Mouse (Mus musculus): Measurements from ENCODE around the gene Abcc4. TPM values are rescaled to one million over a fixed set of nuclear protein-coding genes. Genes with fewer than 3 reads are reported as not detected.
"Not testable (repeated sequence)": the region's sequence is repeated elsewhere in the genome, so short reads cannot be mapped to it uniquely, and the experiment has no call there.

The Abcc4 gene
- polyA plus RNA-seq, 1 experiment, result 14.0 TPM

DNA sequence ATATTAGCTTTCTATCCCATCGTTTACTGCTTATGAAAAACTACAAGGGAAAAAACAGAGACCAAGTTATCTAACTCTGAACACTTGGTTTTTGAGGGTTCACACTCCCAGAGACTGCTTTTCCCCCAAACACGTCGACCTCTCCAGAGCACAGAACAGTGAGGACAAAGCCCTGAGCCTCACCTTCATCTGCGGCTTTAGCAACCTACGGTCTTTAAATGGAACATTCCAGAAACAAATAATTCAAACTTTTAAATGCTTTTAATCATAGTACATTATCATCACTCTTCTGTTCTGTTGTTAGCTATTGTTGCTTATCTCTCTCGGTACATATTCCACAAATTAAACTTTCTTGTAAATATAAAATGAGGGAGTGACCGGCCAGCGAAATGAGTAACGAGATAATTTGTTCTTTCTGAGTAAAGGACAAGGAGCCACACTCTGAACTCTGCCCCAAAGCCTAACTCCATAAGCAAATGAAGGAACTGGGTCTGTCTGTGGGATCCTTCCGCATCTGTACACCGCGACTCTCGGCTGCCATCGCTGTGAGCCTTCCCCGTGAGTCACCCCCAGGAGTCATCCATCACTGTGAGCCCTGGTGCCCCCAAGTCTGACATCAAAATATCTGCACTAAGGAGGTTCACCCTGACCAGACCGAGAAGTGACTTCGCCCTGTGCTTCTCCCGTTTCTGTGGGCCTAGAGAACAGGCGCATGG is 126.8 kb downstream of the Abcc4 start:
- DNase-seq (ENCODE audit: low read depth), result no peak

DNA sequence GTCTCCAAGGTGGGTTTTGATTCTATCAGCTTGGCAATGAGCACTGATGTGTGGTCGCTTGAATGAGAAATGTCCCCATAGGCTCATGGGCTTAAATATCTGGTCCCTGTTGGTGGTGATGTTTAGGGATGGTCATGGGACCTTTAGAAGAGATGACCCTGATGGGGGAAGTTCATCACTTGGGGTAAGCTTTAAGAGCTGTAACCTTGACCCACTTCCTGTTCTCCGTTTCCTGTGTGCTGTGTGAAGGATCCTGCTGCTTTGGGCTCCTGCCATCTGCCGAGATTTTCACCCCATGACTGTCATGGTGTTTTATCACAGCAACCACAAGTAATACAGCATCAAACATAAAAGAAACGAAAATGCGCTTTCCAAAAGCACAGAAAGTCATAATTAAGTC is 128.1 kb downstream of the Abcc4 start:
- no peak for DNase-seq (ENCODE audit: low read depth)

DNA sequence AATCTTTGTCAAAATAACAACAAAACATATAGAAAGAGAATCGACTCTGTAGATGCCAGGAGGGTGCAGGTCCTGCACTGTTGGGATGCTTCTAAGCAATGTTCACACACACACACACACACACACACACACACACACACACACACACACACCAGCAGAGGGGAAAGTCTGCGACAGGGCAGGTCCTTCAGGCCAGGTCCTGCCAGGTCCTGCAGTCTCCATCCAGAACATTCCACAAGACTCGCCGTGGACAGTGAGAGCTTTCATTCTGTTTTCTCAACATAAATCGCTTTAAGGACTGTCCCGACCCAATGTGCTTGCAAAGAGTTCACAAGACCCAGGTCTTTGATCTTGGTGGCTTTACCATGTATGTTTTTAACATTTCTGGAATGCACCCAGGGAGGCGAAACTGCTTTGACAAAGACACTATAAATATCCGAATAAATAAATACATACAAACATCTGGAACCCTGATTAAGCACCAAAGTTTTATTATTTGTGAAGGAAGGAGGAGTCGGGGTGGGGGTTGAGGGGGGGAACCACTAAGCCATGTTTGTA is 133.3 kb downstream of the Abcc4 start:
- DNase-seq (ENCODE audit: low read depth), result no peak

DNA sequence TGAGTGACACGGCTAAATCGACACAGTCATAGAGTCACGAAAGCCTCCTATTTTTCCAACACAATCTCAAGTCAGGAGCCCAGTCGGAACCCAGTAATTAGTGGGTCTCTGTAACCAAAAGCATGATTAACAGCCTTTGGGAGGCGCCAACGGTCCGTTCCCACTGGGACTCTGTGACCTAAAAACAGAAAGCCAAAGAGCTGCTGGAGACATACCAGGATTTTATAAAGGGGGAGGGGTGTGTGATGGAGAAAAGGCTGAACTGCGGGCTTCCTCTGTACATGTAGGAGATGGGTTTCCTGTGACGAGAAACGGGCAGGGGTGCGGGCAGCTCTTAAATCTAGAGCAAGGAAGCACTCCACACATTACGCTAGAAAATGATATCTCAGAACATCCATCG is 136.4 kb downstream of the Abcc4 start:
- DNase-seq (ENCODE audit: low read depth), result no peak

DNA sequence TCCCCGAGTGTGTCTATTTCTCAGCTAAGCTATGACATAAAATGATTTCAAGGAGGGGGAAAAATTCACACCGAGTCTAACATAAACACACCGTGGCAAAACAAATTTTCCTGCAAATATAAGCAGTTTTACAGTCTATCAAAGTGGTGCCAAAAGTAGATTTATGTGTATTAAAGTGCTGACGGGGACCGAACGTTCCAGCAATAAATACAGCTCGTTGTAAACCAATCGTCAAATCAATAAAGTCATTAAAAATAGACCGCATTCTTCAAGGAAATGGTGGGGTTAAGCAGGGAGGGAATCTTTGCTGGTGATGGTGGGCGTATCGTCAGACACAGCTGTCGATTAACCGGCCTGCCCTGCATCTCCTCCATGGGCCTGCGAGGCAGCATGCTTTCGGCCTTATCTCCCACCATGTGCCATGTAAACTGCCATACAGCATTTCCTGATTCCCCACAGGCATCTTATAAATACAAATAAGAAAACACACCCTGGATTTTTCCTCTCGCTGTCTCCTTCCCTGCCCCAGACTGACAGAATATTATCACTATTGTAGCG is 137.8 kb downstream of the Abcc4 start:
- no peak for DNase-seq (ENCODE audit: low read depth)

DNA sequence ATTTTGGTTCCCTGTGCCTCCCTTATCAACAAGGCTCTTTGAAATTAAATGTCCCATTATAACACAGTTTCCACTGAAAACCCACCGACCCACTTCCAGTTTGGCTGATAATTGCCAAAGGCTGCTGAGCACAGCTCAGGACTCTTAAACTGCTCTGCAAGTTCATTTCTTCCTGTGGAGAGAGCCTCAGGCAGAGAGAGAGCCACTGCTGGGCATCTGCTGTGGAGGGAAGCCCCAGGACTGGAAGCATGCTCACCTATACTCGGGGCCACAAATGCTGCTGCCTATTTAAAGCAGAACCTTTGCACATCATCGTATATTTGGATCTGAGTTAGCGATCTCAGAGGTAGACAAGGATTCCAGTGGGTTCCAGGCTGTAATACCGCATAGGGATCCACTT is 139.2 kb downstream of the Abcc4 start:
- DNase-seq (ENCODE audit: low read depth), result no peak

DNA sequence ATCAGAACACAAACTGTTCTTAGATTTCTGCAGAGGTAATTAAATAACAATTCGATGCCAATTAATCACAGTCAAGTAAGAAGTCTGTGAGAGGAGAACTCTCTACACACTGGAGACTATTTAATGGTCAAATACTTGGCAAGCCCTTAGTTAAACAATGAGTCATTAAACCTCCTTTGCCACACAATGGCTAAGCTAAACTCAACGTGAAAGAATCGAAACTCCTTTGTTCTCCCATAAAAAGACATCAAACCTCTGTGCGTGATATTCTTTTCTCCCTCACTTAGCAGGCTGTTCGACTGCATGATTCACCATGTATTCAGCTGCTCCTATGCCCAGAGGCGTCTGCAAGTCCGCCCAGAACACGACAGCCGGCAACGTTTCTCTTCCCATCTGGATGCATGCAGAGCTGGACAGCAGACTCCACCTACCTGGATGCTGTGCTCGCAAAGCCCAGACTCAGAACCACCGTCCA is 139.8 kb downstream of the Abcc4 start:
- DNase-seq (ENCODE audit: low read depth), result no peak

DNA sequence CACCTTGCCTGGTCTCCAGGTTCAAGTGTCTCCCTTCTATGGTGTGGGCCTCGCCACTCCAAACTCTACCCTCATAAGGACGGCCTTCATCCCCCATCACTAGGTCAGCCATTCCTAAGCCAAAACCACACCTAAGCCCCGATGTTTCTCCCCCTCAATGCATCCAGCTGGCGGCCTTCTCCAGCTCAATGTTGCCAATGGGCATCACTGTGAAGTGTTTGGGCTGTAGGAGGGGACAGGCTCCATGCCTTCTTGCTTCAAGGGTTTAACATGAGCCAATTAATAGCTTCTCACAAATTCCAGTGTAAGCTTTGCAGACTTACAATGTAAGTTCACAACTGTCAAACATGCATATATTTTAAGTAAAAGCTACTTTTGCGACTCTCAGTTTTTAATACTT is 140.3 kb downstream of the Abcc4 start:
- DNase-seq (ENCODE audit: low read depth), result no peak

DNA sequence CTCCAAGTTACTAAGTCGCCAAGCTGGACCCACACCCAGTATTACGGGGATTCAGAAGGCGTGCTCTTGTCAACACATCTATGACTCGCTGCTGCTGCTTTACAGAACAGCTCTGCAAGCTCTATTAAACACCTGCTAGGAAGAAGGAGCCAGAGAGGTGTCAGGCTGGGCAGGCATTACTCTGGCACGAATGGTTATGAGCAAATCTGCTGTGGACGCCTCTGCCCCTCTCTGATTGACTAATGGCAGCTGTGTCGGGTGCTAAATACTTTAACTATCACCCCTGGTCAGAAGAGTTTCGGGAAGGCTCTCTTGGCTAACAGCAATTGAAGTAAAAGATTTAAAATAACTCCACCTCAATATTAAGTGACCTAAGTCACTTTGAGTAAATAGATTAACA is 142.4 kb downstream of the Abcc4 start:
- DNase-seq (ENCODE audit: low read depth), result no peak

DNA sequence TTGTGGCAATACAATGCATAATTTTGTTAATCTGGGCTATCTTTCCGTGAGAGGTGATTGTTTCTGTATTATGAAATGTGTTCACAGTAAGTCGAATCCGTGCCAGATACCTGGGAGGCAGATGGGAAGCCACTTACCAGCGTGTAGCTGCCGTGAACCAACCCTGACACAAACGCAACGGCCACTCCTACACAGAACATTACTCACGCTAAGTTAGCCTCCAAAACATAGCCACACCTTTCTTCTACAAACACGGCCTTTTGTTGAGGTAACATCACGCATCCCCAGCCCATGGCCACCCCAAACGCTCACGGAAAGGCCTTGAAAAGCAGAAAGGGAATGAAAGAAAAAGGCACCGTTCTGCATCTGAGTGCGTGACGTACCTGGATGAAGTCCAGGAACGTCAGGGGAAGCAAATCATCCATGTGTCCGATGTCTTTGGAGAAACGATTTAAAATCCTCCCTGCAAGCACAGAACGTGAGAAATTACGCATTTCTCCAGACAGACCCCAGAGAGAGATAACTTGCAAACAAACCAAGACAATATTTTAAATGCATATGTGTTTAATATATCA is 153.0 kb downstream of the Abcc4 start:
- DNase-seq (ENCODE audit: low read depth), result peak; percentile 56

DNA sequence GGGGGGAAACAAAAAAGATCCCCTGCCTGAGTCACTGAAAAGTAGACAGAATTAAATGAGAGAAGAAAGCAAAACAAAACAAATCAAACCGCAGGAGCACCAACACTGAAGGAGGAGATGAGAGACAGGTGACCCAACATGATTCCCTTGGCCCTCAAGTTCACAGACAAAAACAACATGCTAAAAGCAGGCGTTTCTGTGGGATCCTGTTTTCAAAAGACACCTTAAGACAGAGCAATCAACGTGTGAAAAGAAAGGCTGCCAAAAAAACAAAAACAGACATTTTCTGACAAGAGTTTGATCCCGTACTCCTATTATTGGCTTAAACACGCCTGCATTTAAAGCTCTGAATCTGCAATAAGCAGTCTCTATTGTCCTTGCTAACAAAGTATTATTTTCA is 153.6 kb downstream of the Abcc4 start:
- no peak for DNase-seq (ENCODE audit: low read depth)

DNA sequence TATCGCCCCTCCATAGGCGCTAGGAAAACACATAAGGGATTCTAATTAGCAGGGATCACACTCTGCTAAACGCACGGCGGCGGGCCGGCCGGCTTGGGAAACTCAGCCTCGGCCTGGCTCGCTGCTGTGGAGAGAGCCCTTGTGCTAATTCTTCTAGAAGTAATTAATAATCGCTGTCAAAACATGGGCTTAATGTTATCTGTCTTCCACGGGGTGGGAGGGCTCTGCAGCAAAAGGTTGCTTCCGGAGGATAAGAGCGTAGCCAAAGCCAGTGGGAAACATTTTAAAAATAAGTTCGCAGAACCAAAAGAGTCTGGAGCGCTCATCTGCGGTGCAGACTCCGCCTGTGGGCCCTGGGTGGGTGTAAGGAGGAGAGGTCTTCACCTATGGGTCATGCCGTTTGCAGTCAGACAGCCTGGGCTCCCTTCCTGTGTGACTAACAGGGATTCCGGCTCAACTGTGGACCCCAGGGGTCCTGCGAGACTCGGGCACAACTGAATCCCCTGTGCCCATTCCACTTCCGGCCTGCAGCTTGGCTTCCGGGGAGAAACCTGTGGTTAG is 154.2 kb downstream of the Abcc4 start:
- DNase-seq (ENCODE audit: low read depth), result no peak

DNA sequence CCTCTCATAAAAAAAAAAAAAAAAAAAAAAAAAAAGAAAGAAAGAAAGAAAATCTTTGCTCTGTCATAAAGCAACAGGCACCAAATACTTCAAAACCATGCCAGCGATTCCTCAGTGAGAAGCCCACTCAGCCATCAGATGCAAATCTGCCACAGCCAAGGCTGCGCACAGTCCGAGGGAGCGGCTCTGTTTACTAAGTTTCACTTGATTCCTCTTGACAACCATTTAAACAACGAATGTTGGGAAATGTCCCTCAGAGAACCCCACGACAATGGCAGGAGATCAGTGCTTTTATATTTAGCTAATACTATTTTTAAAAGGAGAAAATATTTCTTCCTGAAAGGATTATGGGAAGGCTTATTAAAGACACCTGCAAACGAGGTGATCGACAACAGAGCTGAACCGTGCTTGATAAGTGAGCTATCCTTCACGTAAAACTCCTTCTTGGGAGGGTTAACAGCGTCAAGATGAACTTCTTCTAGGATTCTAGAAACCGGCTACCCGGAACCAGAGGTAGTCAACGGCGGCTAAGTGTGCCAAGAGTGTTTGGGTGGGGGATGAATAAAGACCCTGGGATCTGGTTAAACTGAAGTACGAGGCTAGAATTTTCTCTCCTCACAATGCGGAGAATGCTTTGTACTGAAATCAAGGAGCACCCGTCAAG is 154.8 kb downstream of the Abcc4 start:
- DNase-seq (ENCODE audit: low read depth), result no peak

DNA sequence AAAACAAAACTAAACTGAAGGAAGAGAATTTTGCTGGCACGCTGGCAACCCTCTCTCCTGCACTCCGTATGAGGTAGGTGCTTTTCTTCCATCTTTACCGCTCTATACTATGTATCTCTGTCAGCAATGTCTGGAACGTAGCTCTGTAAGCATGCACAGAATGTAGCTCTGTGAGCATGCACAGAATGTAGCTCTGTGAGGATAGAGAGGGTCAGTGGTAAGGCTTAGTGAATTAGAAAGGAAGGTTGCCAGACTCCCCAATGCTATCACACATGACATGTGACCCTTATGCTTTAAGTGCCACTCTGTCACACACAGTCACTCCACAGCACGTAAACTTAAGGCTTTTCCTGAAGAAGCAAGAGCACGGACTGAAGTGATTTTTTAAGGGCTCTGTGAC is 161.5 kb downstream of the Abcc4 start:
- DNase-seq (ENCODE audit: low read depth), result no peak

DNA sequence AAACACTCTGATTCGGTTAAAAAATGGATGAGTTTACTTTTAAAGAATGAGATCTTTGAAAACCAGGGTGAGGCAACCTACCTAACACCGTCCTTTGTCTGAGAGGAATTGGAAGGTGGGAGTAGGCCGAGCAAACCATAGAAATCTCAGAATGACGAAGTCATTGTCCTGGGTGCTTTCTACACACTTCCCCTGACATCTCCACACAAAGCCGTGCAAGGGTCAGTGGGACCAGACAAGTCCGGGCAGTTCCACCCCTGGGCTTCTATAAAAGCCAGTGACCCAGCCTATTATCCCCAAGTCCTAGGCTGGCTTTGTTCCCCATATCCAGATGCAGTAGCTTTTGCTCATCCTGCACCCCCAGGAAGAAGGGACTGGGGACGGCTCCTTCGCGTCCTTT is 163.1 kb downstream of the Abcc4 start:
- no peak for DNase-seq (ENCODE audit: low read depth)

DNA sequence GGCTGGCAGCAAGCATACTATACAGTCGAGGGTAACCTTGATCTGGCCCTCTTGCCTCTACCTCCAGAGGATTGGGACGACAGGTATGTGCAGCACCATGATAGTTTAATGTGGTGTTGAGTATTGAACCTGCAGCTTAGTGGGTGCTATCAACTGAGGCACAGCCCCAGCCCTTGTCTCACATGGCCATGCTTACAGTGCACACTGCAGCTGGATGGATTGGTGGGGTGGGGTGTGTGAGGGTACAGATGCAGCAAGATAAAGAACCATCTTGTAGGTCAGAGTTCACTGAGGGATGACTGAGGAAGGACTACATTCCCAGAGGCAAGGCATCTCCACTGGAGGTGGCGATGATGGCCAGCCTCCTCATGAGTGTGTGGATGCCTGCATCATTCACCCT is 174.5 kb downstream of the Abcc4 start:
- DNase-seq (ENCODE audit: low read depth), result no peak

DNA sequence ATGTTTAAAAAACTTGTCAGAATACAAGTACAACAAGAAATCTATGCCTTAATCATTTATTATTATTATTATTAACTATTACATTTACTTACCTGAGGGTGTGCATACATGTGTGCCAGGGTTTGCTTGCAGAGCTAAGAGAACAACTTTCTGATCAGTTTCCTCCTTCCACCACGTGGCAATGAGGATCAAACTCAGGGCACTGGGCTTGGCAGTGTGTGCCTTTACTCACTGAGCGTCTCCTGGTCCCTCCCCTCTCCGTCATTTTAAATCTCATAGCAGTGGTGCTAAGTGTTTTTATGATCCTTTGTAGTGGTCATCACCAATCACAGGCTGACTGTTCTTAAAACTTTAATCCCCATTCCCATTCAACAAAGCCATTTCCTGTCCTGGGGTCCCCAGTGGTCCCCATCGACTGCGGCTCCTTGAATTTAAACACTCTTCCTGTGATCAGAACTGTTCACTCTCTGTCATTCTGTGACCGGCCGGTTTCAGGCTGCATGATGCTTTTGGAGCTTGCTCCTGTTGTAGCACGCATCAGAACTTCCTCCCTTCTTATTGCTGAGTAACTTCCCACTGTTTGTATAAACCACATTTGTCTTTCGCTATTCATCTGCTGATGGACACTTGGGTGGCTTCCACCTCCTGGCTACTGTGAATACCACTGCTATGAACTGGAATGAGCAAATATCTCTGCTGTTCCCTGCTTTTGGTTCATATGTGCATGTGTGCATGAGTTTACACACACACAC is 191.6 kb downstream of the Abcc4 start:
- DNase-seq (ENCODE audit: low read depth), result no peak

DNA sequence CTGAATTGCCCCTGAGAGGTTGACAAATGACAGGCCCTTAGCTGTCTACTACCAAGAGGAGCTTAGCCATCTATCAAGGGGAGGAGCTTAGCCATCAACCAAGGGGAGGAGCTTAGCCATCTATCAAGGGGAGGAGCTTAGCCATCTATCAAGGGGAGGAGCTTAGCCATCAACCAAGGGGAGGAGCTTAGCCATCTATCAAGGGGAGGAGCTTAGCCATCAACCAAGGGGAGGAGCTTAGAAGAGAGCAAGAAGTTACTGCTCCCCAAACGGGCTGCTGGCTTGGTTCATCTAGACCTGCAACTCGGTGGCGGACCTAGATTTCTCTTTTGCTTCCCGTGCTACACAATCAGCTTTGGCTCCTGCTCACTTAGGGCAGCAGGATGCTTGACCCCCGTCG is 194.3 kb downstream of the Abcc4 start:
- not testable (repeated sequence) for DNase-seq (ENCODE audit: low read depth)

DNA sequence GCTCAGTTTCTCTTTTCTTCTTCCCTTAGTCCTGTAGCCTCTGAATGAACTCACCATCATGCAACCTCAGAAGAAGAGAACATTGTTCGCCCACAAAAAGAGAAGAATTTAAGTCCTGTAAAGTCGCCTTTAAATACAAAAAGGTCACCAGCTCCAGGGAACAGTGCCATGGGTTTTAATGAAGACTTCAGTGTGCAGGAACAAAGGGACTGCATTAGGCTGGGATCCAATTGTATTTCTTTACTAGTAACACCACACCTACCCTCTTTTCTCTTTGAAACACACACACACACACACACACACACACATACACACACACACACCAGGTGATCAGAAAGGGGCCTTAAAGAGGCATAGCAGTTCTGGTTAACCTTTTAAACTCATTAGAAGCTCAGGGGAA is 195.2 kb downstream of the Abcc4 start:
- no peak for DNase-seq (ENCODE audit: low read depth)

DNA sequence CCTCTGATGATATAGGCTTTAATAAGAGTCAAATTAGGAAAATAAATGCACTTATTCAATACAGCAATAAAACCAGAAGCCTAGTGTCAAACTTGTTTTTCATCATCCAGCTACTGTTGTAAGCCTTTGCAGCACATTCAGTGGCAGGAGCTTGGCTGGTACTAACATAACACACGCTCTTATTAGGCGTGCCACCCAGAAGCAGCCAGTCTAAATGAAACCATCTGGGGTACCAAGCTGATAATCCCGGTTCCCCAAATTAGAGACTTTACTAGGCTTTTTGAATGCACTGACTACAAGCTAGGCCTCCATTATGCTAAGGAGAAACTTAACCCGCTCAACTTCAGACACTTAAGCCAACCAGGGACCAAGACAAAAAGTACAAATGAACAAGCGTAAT is 195.8 kb downstream of the Abcc4 start:
- no peak for DNase-seq (ENCODE audit: low read depth)

DNA sequence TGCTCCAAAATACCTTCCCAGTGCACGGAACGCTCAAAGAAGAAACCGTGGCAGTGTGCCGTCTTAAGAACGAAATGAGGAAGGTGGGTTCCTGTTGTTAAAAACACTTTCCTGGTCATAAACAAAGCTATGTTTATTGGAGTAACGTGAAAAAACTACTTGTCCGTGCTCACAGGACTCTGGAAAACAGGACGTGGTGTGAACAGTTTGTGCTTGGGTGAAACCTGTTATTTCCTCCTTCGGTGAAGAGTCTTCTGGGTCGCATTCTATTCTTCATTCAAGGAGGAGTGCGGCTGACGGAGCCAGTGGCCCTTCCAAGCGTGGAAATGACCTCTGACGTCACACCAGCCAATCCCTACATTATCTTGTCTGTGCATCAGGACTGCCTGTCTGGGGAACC is 198.2 kb downstream of the Abcc4 start:
- no peak for DNase-seq (ENCODE audit: low read depth)
